In the genomic region with DNA sequence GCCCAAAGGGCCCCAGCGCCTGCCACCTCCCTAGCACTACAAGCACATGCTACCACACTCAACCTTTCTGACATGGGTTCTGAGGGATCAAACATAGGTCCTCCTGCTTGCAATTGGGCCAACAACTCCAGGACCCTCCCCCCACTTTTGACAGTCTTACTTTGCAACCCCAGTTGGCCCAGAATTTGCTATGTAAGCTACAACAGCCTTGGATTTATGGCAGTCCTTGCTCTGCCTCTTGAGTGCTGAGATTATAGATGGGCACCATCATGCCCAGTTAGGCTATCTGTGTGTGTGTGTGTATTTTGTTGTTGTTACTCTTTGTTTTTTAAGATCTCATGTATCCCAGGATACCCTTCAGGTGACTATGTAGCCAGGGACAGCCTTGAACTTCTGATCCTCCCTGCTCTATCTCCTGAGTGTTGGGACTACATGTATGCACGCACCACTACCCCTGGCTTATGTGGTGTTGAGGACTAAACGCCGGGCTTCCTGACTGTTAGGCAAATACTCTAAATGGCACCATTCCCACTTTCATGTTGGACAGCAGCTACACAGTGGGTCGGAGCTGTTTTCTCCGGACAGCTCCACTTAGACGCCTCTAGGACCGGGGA, we compare ENCODE assay signal across 9 mouse cellular contexts. TPM values are rescaled to one million over a fixed set of nuclear protein-coding genes. Genes with fewer than 3 reads are reported as not detected.
DNase-seq lines count a peak whose midpoint lies in the region; ATAC-seq and TF ChIP-seq lines count a peak whose summit lies in the region.
"Had no signal": no experiment of that assay in that cellular context is flagged by ENCODE, and none has a peak within 500 bp of the region (broad histone marks: within the 10 kb centered on the region; RNA-seq: fewer than 3 reads in every experiment).

No protein-coding gene starts in this region.

- no peaks in the 10 kb centered on the region; the same call in 1 of the 2 replicates for H3K36me3 ChIP-seq in spleen, adult 2 months (ENCODE audit: control insufficient read depth, insufficient read depth, low read length)
- no peaks in the 10 kb centered on the region for H3K36me3 ChIP-seq in forebrain, embryonic 11.5 days (ENCODE audit: control insufficient read depth, insufficient read depth, low read length)
- H3K36me3 ChIP-seq in limb, embryonic 15.5 days = no peaks in the 10 kb centered on the region
- H3K36me3 ChIP-seq in stomach, embryonic 14.5 days (ENCODE audit: control insufficient read depth, insufficient read depth, low read length) = no peaks in the 10 kb centered on the region

- WGBS in spleen, adult 2 months = 14% methylated on average over 8 of the region's 8 CpGs
- WGBS in forebrain, embryonic 11.5 days = 25% methylated on average over 8 of the region's 8 CpGs
- 20% methylated on average over 8 of the region's 8 CpGs for WGBS in limb, embryonic 15.5 days
- WGBS in stomach, embryonic 14.5 days = 17% methylated on average over 8 of the region's 8 CpGs

- TF ChIP-seq POLR2A in spleen, adult 2 months (IDR thresholded peaks at IDR 0.05; ENCODE audit: low read depth, low read length) = no peak

- H3K4me3 ChIP-seq in spleen, adult 2 months (ENCODE audit: extremely low read depth, insufficient read depth, insufficient read length) = peak overlapping the region; percentile 65; the same call in 1 of the 2 replicates
- H3K4me3 ChIP-seq in forebrain, embryonic 11.5 days (ENCODE audit: low read depth, low read length) = peak overlapping the region; percentile 58
- H3K4me3 ChIP-seq in limb, embryonic 15.5 days = peak overlapping the region; percentile 60
- peak overlapping the region; percentile 62 for H3K4me3 ChIP-seq in stomach, embryonic 14.5 days (ENCODE audit: low read depth, low read length)

- no peaks in the 10 kb centered on the region for H3K27me3 ChIP-seq in spleen, adult 2 months (ENCODE audit: control insufficient read depth, insufficient read depth, low read length)
- no peaks in the 10 kb centered on the region for H3K27me3 ChIP-seq in forebrain, embryonic 11.5 days (ENCODE audit: control insufficient read depth, insufficient read depth, low read length)
- no peaks in the 10 kb centered on the region for H3K27me3 ChIP-seq in limb, embryonic 15.5 days
- H3K27me3 ChIP-seq in stomach, embryonic 14.5 days (ENCODE audit: control insufficient read depth, insufficient read depth, low read length) = no peaks in the 10 kb centered on the region

- peak overlapping the region; percentile 60; the same call in 1 of the 2 replicates for H3K9ac ChIP-seq in forebrain, embryonic 11.5 days (ENCODE audit: low read length)
- H3K9ac ChIP-seq in limb, embryonic 15.5 days = 0 out of 2 replicates have a peak overlapping the region, but pooled peaks have one; percentile 46
- H3K9ac ChIP-seq in stomach, embryonic 14.5 days (replicated peaks; ENCODE audit: low read depth, low read length) = no peak overlapping the region

- TF ChIP-seq CTCF in spleen, adult 2 months (IDR thresholded peaks at IDR 0.05; ENCODE audit: extremely low read depth, insufficient read depth, insufficient read length, insufficient replicate concordance) = no peak

- DNase-seq in spleen, adult 2 months (ENCODE audit: low read depth in 1 of 2, low spot score in 2 of 2) = no peak
- no peak for DNase-seq in spleen, postnatal 4 days (ENCODE audit: low spot score in 2 of 2)
- DNase-seq in forebrain, embryonic 11.5 days (ENCODE audit: low spot score) = no peak
- no peak for DNase-seq in cerebellum, postnatal 14 days
- no peak for DNase-seq in right cerebral cortex, postnatal 14 days
- DNase-seq in layer of hippocampus, adult 18-20 months (ENCODE audit: low spot score in 2 of 2) = no peak

- no peaks in the 10 kb centered on the region for H3K9me3 ChIP-seq in forebrain, embryonic 11.5 days (ENCODE audit: control insufficient read depth, low read length)
- no peaks in the 10 kb centered on the region for H3K9me3 ChIP-seq in limb, embryonic 15.5 days
- H3K9me3 ChIP-seq in stomach, embryonic 14.5 days (ENCODE audit: control insufficient read depth, low read depth, low read length) = no peaks in the 10 kb centered on the region

- peak overlapping the region; percentile 90 for H3K4me2 ChIP-seq in forebrain, embryonic 11.5 days (ENCODE audit: low read depth, low read length, severe bottlenecking)
- peak overlapping the region; percentile 88 for H3K4me2 ChIP-seq in limb, embryonic 15.5 days
- peak overlapping the region; percentile 84 for H3K4me2 ChIP-seq in stomach, embryonic 14.5 days (replicated peaks; ENCODE audit: low read depth, low read length)

- peak; percentile 26; the same call in 1 of the 2 replicates for ATAC-seq in forebrain, embryonic 11.5 days (replicated peaks; ENCODE audit: low FRiP score)
- no peak; the same call in none of the 2 replicates for ATAC-seq in limb, embryonic 15.5 days (ENCODE audit: insufficient number of reproducible peaks, low FRiP score, low TSS enrichment, low read depth)
- ATAC-seq in stomach, embryonic 14.5 days (ENCODE audit: insufficient number of reproducible peaks, insufficient read depth, low FRiP score, low read depth) = no peak

- H3K27ac ChIP-seq in spleen, adult 2 months (ENCODE audit: insufficient read depth, low read length) = peak overlapping the region; percentile 72
- H3K27ac ChIP-seq in forebrain, embryonic 11.5 days (ENCODE audit: low read depth, low read length) = 0 out of 2 replicates have a peak overlapping the region, but pooled peaks have one; percentile 15
- H3K27ac ChIP-seq in limb, embryonic 15.5 days = peak overlapping the region; percentile 75
- H3K27ac ChIP-seq in stomach, embryonic 14.5 days (ENCODE audit: low read length) = peak overlapping the region; percentile 34; the same call in 1 of the 2 replicates

- H3K4me1 ChIP-seq in spleen, adult 2 months (ENCODE audit: control insufficient read depth, insufficient read depth, insufficient read length) = peaks cover 34% of the 10 kb centered on the region; the same call in 1 of the 2 replicates
- peaks cover 2% of the 10 kb centered on the region; the same call in 1 of the 2 replicates for H3K4me1 ChIP-seq in forebrain, embryonic 11.5 days (replicated peaks; ENCODE audit: control insufficient read depth, insufficient read depth, low read length)
- peaks cover 61% of the 10 kb centered on the region for H3K4me1 ChIP-seq in limb, embryonic 15.5 days
- peaks cover 44% of the 10 kb centered on the region for H3K4me1 ChIP-seq in stomach, embryonic 14.5 days (ENCODE audit: control insufficient read depth, insufficient read depth, low read length)

RNA-seq across cellular contexts. Expression of a gene that starts 2.4 kb away (rescaled TPM):
- polyA plus RNA-seq in spleen, adult 2 months (2012; rRNA removed) = 32.2 and 36.3 TPM in 2 replicates
- polyA plus RNA-seq in forebrain, embryonic 11.5 days (2014; fragmentation: Nextera tagmentation; extraction: Ambion mirVana) = 1.8 and 1.9 TPM in 2 replicates
- 2.6 and 3.1 TPM in 2 replicates for polyA plus RNA-seq in limb, embryonic 15.5 days (2015; fragmentation: Nextera tagmentation; extraction: Ambion mirVana)
- 1.3 and 1.5 TPM in 2 replicates for polyA plus RNA-seq in stomach, embryonic 14.5 days (2014; fragmentation: Nextera tagmentation; extraction: Ambion mirVana)
- total RNA-seq in layer of hippocampus, adult 18-20 months (2021) = 10 to 100 TPM; 10.8 to 12.2 TPM

RNA-seq across cellular contexts. Expression of a gene that starts 25.2 kb away (rescaled TPM):
- 8.1 and 11.9 TPM in 2 replicates for polyA plus RNA-seq in spleen, adult 2 months (2012; rRNA removed)
- polyA plus RNA-seq in forebrain, embryonic 11.5 days (2014; fragmentation: Nextera tagmentation; extraction: Ambion mirVana) = 0.17 and 0.23 TPM in 2 replicates
- 7.1 and 10.4 TPM in 2 replicates for polyA plus RNA-seq in limb, embryonic 15.5 days (2015; fragmentation: Nextera tagmentation; extraction: Ambion mirVana)
- 0.48 and 1.3 TPM in 2 replicates for polyA plus RNA-seq in stomach, embryonic 14.5 days (2014; fragmentation: Nextera tagmentation; extraction: Ambion mirVana)
- under 1 TPM in 1 of 2 experiments, not detected in 1; 0.33 TPM for total RNA-seq in layer of hippocampus, adult 18-20 months (2021)

RNA-seq across cellular contexts. Expression of a gene that starts 27.5 kb away (rescaled TPM):
- polyA plus RNA-seq in spleen, adult 2 months (2012; rRNA removed) = not detected in 2 replicates
- polyA plus RNA-seq in forebrain, embryonic 11.5 days (2014; fragmentation: Nextera tagmentation; extraction: Ambion mirVana) = not detected in 2 replicates
- 22.8 and 23.5 TPM in 2 replicates for polyA plus RNA-seq in limb, embryonic 15.5 days (2015; fragmentation: Nextera tagmentation; extraction: Ambion mirVana)
- polyA plus RNA-seq in stomach, embryonic 14.5 days (2014; fragmentation: Nextera tagmentation; extraction: Ambion mirVana) = 6.3 and 6.8 TPM in 2 replicates
- not detected for total RNA-seq in layer of hippocampus, adult 18-20 months (2021)
- total RNA-seq: neutrophil, adult 5-6 weeks had no signal

RNA-seq across cellular contexts. Expression of a gene that starts 28.7 kb away (rescaled TPM):
- polyA plus RNA-seq in spleen, adult 2 months (2012; rRNA removed) = 27.2 and 36.2 TPM in 2 replicates
- 103 and 130 TPM in 2 replicates for polyA plus RNA-seq in forebrain, embryonic 11.5 days (2014; fragmentation: Nextera tagmentation; extraction: Ambion mirVana)
- 90.6 and 94.2 TPM in 2 replicates for polyA plus RNA-seq in limb, embryonic 15.5 days (2015; fragmentation: Nextera tagmentation; extraction: Ambion mirVana)
- polyA plus RNA-seq in stomach, embryonic 14.5 days (2014; fragmentation: Nextera tagmentation; extraction: Ambion mirVana) = 105 and 120 TPM in 2 replicates
- 10 to 100 TPM; 65.3 to 71.1 TPM for total RNA-seq in layer of hippocampus, adult 18-20 months (2021)

RNA-seq across cellular contexts. Expression of a gene that starts 43.1 kb away (rescaled TPM):
- 0.39 TPM in 2 replicates for polyA plus RNA-seq in spleen, adult 2 months (2012; rRNA removed)
- 1.7 and 1.9 TPM in 2 replicates for polyA plus RNA-seq in forebrain, embryonic 11.5 days (2014; fragmentation: Nextera tagmentation; extraction: Ambion mirVana)
- polyA plus RNA-seq in limb, embryonic 15.5 days (2015; fragmentation: Nextera tagmentation; extraction: Ambion mirVana) = 5.7 and 7.3 TPM in 2 replicates
- polyA plus RNA-seq in stomach, embryonic 14.5 days (2014; fragmentation: Nextera tagmentation; extraction: Ambion mirVana) = 3.3 TPM in 2 replicates
- 1 to 10 TPM; 2.0 to 4.2 TPM for total RNA-seq in layer of hippocampus, adult 18-20 months (2021)

Comparison
In these comparisons a context has a peak if more than half of its experiments do, and no peak if none do; other contexts are left out.
1. H3K27ac ChIP-seq: peak in every context shown above with its lines; median percentile 75 in limb, embryonic 15.5 days; 72 in spleen, adult 2 months; 34 in stomach, embryonic 14.5 days; 15 in forebrain, embryonic 11.5 days.